Mouse (Mus musculus) thymus, postnatal 10 days (tissue): ENCODE data around the gene Spata31.

ENCODE experiments used
- DNase-seq, 2 experiments: peaks; one replicate each; pipeline ENCODE4 v3.0.0; 2021; ENCODE audit warnings: low spot score in 2 of 2

Gene Spata31

DNA sequence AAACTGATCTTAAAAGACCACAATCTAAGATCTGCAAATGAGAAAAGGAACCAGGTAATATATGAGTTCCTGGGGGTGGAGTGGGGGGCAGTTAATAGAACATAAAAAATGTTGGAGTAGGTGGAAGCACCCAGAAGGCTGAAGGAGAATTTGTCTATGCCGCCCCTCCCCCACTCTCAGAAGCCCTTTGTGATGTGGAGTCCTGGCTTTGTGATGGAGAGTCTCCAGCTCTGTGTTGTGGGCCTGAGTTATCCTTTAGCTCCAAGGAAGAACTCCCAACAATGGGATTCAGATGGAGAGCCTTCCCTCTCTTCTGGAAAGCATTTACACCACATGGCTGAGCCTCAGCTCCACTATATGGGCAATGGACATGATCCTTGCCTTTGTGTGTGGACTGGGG lies at the start of gene Spata31:
TSS of gene Spata31 (plus strand) at position 216 of the 400 bp plus-strand sequence.
- no peak for DNase-seq

DNA sequence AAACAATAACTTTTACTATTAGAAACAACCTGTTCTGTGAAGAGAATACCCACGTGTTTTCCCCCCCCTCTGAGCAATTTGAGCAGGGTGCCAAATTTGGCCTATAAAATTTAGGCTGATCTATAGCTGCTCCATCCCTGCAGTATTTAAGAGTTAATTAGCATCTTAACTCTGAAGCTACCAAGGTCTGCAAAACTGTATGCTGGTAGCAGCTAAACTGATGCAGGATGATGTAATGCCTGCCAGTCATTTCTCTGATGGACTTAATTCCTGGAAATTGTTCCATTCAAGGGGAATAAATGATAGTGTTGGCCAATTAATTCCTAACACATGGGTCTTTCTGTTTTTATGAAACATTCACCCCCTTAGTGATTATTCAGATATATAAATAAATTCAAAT lies 14.1 kb upstream of the Spata31 start:
- no peak for DNase-seq

DNA sequence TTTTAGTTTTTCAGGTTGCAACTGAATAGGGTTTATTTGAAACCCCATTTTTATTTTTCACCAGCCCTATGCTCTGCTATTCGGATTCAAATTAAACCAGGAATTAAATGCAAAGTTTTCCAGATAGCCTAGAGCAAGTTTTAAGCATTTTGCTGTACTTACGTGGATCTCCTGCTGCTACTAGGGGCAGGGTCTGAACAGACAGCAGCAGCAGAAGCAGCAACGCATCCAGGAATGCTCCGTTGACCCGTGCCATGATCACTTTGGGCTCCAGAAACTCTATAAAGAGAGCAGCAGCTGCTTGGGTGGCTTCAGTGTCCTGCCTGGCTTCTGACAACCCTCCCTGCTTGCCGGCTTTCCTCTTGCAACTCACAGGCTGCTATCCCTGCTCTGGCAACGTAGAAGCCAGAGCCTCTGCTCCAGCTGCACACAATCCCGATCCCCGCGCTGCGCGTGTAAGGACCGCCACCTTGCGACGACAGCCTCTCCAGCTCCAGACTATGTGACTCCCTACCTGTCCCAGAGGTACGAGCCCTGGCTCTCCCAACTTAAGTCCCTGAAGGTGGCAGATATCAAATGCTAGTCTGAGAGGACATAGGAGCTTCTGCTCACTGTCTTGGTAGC lies 13.5 kb upstream of the Spata31 start, which contains the start of gene Cntnap3:
TSS of gene Cntnap3 (minus strand) at position 371 of the 624 bp plus-strand sequence.
- no peak for DNase-seq
